Mouse (Mus musculus) brown adipose tissue, adult 24 weeks (tissue): ENCODE measurements around the gene Ube2d3. TPM values are rescaled to one million over a fixed set of nuclear protein-coding genes. Genes with fewer than 3 reads are reported as not detected.

Experiments
- polyA plus RNA-seq: library from polyadenylated mRNA; stranded (reverse); fragments of >200 nt; gene quantifications from 2 replicates; pipeline ENCODE4 v1.2.4, GENCODE M21; 2012; ENCODE audit not compliant: missing spikeins, insufficient read depth, insufficient read length

Gene Ube2d3
- polyA plus RNA-seq, 1 experiment, result 426 TPM

Other genes with a start within 250 kb of the Ube2d3 start
- gene Cenpe, start 225.6 kb upstream of the Ube2d3 start, polyA plus RNA-seq, result not detected in 2 replicates
- gene Bdh2, start 156.9 kb upstream of the Ube2d3 start, polyA plus RNA-seq, result 1.1 and 1.7 TPM in 2 replicates
- gene Slc9b2, start 130.4 kb upstream of the Ube2d3 start, polyA plus RNA-seq, result not detected in 2 replicates
- not detected in 2 replicates for gene Slc9b1, start 90.1 kb upstream of the Ube2d3 start, polyA plus RNA-seq
- 23.7 and 29.7 TPM in 2 replicates for gene Cisd2, start 14.2 kb upstream of the Ube2d3 start, polyA plus RNA-seq
- 5.1 and 8.8 TPM in 2 replicates for gene Manba, start 47.5 kb downstream of the Ube2d3 start, polyA plus RNA-seq